Mouse (Mus musculus) G1E (cell line): ENCODE measurements around the gene Magi1.

ENCODE experiments used
- CTCF ChIP-seq: IDR thresholded peaks from 2 replicates; pipeline ENCODE4 v1.5.1; 2012; ENCODE audit warnings: low read depth, low read length, inconsistent platforms, mixed read lengths
- GATA2 ChIP-seq: IDR thresholded peaks from 2 replicates; pipeline ENCODE4 v1.6.1; 2012; ENCODE audit warnings: low read depth, low read length, inconsistent platforms, borderline replicate concordance
- POLR2AphosphoS5 ChIP-seq: IDR thresholded peaks from 2 replicates; pipeline ENCODE4 v1.6.1; 2012; ENCODE audit warnings: low read depth, low read length, inconsistent platforms; ENCODE audit not compliant: insufficient replicate concordance
- TAL1 ChIP-seq: conservative IDR thresholded peaks from 2 replicates; pipeline ENCODE4 v1.6.1; 2012; ENCODE audit warnings: low read depth, low read length, inconsistent platforms, mixed read lengths

DNA sequence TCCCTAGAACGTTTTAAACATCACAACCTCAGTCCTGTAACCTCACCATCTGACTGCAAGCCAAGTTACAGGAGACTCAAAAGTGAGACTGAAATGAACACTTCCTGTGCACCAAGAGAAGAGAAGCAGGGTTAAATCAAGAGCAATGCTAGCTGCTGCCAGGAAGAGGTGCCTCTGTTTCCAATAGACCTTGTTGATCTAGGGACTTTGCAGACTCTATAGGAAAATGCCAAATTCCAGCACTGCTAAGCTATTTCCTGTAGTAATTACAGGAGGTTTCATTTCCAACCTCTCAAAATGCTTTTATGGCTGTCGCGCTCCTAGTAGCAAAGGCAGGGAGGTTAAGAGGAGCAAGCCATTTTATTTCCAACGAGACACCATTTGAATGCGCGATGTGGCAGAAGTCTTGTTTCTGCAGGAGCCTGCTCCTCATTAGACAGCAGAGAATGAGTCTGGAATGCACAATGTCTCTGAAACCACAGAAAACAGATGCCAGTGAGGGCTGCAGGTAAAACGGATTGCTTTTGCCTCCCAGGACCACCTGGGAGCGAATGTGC lies 222.2 kb downstream of the Magi1 start:
- no peak for TF ChIP-seq CTCF
- no peak for TF ChIP-seq TAL1
- no peak for TF ChIP-seq POLR2AphosphoS5
- no peak for TF ChIP-seq GATA2
